Mouse (Mus musculus): ENCODE results near the gene Brms1. TPM values are rescaled to one million over a fixed set of nuclear protein-coding genes. Genes with fewer than 3 reads are reported as not detected.

Brms1 gene
- polyA plus RNA-seq, 1 experiment, result 58.2 TPM

DNA sequence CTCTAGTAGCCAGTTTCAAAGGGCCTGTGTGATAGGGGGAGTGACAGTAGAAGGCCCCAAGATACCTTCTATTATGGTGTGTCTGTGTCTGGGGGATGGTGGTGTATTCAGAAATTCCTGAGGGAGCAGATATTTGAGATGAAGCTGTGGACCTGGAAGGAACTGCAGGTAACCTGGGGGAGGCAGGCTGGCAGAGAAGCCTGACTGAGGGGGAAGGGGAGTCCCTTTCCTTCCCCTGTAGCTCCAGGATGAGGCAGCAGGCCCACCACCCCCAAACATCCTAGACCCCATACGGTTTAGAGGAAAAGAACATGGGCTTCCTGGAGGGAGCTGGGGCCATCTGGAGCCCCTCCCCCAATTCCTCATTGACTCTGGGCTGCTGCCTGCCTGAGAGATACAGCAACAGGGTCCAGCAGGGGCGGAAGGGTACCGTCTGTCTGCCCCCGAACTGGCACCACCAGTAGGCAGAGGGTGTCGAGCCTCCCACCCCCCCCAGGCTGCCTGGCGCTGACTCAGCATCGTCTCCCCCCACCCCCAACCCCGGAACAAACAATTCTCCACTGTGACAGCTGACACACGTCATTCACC lies 54.8 kb downstream of the Brms1 start:
- H3K4me1 ChIP-seq (ENCODE audit: control insufficient read depth, insufficient read depth, low read length), result peaks cover 6% of the 10 kb centered on the region
- H3K27ac ChIP-seq (ENCODE audit: insufficient read depth, low read depth, low read length), result no peak overlapping the region
- TF ChIP-seq POLR2A (IDR thresholded peaks at IDR 0.05; ENCODE audit: borderline replicate concordance, low read depth, low read length) (no peak), CTCF (IDR thresholded peaks at IDR 0.05; ENCODE audit: low read depth, low read length) (no peak)
- H3K4me3 ChIP-seq (ENCODE audit: insufficient read depth, low read length), result no peak overlapping the region

GRCm38 (mm10) chr19:5097521-5098362 lies 56.6 kb downstream of the Brms1 start:
- Histone ChIP-seq H3K4me3 (ENCODE audit: insufficient read depth, low read length) (no peak overlapping the region), H3K27ac (ENCODE audit: insufficient read depth, low read depth, low read length) (no peak overlapping the region), H3K4me1 (ENCODE audit: control insufficient read depth, insufficient read depth, low read length) (peaks cover 14% of the 10 kb centered on the region)
- TF ChIP-seq CTCF (IDR thresholded peaks at IDR 0.05; ENCODE audit: low read depth, low read length), result no peak
- TF ChIP-seq POLR2A (IDR thresholded peaks at IDR 0.05; ENCODE audit: borderline replicate concordance, low read depth, low read length), result no peak

DNA sequence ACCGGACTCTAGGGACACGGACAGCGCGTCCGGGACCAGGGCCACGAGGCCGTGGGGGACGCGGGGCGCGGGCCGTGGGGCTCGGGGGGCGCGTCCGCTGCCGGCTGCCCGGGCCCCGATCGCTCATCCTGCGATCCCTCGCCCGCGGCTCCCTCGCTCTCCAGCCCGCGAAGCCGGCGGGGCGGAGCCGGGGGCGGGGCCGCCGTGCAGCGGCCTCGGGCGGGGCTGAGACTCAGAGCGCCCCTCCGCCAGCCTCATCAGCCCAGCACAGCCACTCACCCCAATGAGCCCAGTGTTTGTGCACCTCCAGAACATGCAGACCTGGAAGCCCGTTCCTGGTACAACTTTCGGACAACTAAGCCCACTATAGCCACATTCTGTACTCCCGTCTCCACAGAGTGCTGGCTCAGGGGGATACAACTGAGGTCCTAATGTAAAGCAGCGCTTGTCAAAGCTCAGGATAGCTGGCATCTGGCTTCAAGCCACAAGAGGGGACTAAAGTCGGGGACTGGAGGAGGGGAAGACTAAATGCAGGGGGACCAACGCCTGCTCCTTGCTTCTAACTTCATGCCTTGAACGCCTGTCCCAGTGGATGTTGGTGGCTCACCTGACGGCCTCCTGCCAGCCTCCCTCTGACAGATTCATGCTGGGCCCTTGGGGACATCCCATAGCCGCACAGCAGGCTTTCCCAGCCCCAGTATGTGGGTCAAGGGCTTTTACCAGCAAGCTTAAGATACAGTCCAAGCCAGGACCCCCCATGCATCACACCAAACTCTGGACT lies 57.4 kb downstream of the Brms1 start, which contains the start of gene Cnih2:
Gene Cnih2, minus strand, starts transcription at position 159 of the 781 bp plus-strand sequence.
- TF ChIP-seq POLR2A (IDR thresholded peaks at IDR 0.05; ENCODE audit: borderline replicate concordance, low read depth, low read length), result no peak
- TF ChIP-seq CTCF (IDR thresholded peaks at IDR 0.05; ENCODE audit: low read depth, low read length), result no peak
- H3K4me3 ChIP-seq (ENCODE audit: insufficient read depth, low read length), result no peak within 1 kb of the TSS
- H3K27ac ChIP-seq (ENCODE audit: insufficient read depth, low read depth, low read length), result no peak within 1 kb of the TSS
- H3K4me1 ChIP-seq (ENCODE audit: control insufficient read depth, insufficient read depth, low read length), result peaks cover 17% of the 10 kb centered on the region

Other genes starting within 250 kb of the Brms1 start
- gene Rbm4, start 247.5 kb upstream of the Brms1 start, polyA plus RNA-seq (2012; ENCODE audit: insufficient read depth, insufficient read length, missing spikeins), result 18.5 and 18.6 TPM in 2 replicates
- 9.0 and 22.6 TPM in 2 replicates for gene Gm21992, start 229.7 kb upstream of the Brms1 start, polyA plus RNA-seq (2012; ENCODE audit: insufficient read depth, insufficient read length, missing spikeins)
- gene Rbm14, start 229.7 kb upstream of the Brms1 start, polyA plus RNA-seq (2012; ENCODE audit: insufficient read depth, insufficient read length, missing spikeins), result 21.0 and 22.9 TPM in 2 replicates
- 42.5 and 42.8 TPM in 2 replicates for gene Ccs, start 202.0 kb upstream of the Brms1 start, polyA plus RNA-seq (2012; ENCODE audit: insufficient read depth, insufficient read length, missing spikeins)
- gene Ccdc87, start 202.0 kb upstream of the Brms1 start, polyA plus RNA-seq (2012; ENCODE audit: insufficient read depth, insufficient read length, missing spikeins), result not detected in 2 replicates
- gene Ctsf, start 186.2 kb upstream of the Brms1 start, polyA plus RNA-seq (2012; ENCODE audit: insufficient read depth, insufficient read length, missing spikeins), result 23.6 and 29.5 TPM in 2 replicates
- 0.56 TPM in 1 of 2 replicates, not detected in the other for gene Actn3, start 163.4 kb upstream of the Brms1 start, polyA plus RNA-seq (2012; ENCODE audit: insufficient read depth, insufficient read length, missing spikeins)
- 12.0 and 14.2 TPM in 2 replicates for gene Zdhhc24, start 162.7 kb upstream of the Brms1 start, polyA plus RNA-seq (2012; ENCODE audit: insufficient read depth, insufficient read length, missing spikeins)
- gene Bbs1, start 134.7 kb upstream of the Brms1 start, polyA plus RNA-seq (2012; ENCODE audit: insufficient read depth, insufficient read length, missing spikeins), result 2.0 and 3.0 TPM in 2 replicates
- gene Dpp3, start 113.1 kb upstream of the Brms1 start, polyA plus RNA-seq (2012; ENCODE audit: insufficient read depth, insufficient read length, missing spikeins), result 39.7 and 62.7 TPM in 2 replicates
- gene Peli3, start 98.2 kb upstream of the Brms1 start, polyA plus RNA-seq (2012; ENCODE audit: insufficient read depth, insufficient read length, missing spikeins), result 4.6 and 5.4 TPM in 2 replicates
- gene Mrpl11, start 79.2 kb upstream of the Brms1 start, polyA plus RNA-seq (2012; ENCODE audit: insufficient read depth, insufficient read length, missing spikeins), result 45.6 and 53.2 TPM in 2 replicates
- 1.3 and 1.6 TPM in 2 replicates for gene Npas4, start 51.0 kb upstream of the Brms1 start, polyA plus RNA-seq (2012; ENCODE audit: insufficient read depth, insufficient read length, missing spikeins)
- gene Slc29a2, start 17.5 kb upstream of the Brms1 start, polyA plus RNA-seq (2012; ENCODE audit: insufficient read depth, insufficient read length, missing spikeins), result 0.91 and 1.2 TPM in 2 replicates
- 23.3 and 30.4 TPM in 2 replicates for gene B4gat1, start 2.5 kb upstream of the Brms1 start, polyA plus RNA-seq (2012; ENCODE audit: insufficient read depth, insufficient read length, missing spikeins)
- 1.6 and 2.2 TPM in 2 replicates for gene AC124502.3, start 2.5 kb upstream of the Brms1 start, polyA plus RNA-seq (2012; ENCODE audit: insufficient read depth, insufficient read length, missing spikeins)
- gene Rin1, start 9.1 kb downstream of the Brms1 start, polyA plus RNA-seq (2012; ENCODE audit: insufficient read depth, insufficient read length, missing spikeins), result 1.0 and 1.7 TPM in 2 replicates
- 0.31 and 0.35 TPM in 2 replicates for gene Cd248, start 26.7 kb downstream of the Brms1 start, polyA plus RNA-seq (2012; ENCODE audit: insufficient read depth, insufficient read length, missing spikeins)
- not detected in 2 replicates for gene Tmem151a, start 44.2 kb downstream of the Brms1 start, polyA plus RNA-seq (2012; ENCODE audit: insufficient read depth, insufficient read length, missing spikeins)
- 33.2 and 34.1 TPM in 2 replicates for gene Yif1a, start 47.2 kb downstream of the Brms1 start, polyA plus RNA-seq (2012; ENCODE audit: insufficient read depth, insufficient read length, missing spikeins)
- not detected in 2 replicates for gene Cnih2, start 57.2 kb downstream of the Brms1 start, polyA plus RNA-seq (2012; ENCODE audit: insufficient read depth, insufficient read length, missing spikeins)
- 120 and 142 TPM in 2 replicates for gene Rab1b, start 65.7 kb downstream of the Brms1 start, polyA plus RNA-seq (2012; ENCODE audit: insufficient read depth, insufficient read length, missing spikeins)
- 13.8 and 14.8 TPM in 2 replicates for gene Klc2, start 77.2 kb downstream of the Brms1 start, polyA plus RNA-seq (2012; ENCODE audit: insufficient read depth, insufficient read length, missing spikeins)
- gene Pacs1, start 231.8 kb downstream of the Brms1 start, polyA plus RNA-seq (2012; ENCODE audit: insufficient read depth, insufficient read length, missing spikeins), result 25.2 and 32.7 TPM in 2 replicates

All from bone marrow macrophage, adult 2 months (primary cell).